Mouse (Mus musculus): Measurements from ENCODE around the gene Nmnat3. TPM values are rescaled to one million over a fixed set of nuclear protein-coding genes. Genes with fewer than 3 reads are reported as not detected.
"Not testable (repeated sequence)": the region's sequence is repeated elsewhere in the genome, so short reads cannot be mapped to it uniquely, and the experiment has no call there.

Gene Nmnat3
- polyA plus RNA-seq (2015; fragmentation: Nextera tagmentation; extraction: Ambion mirVana): 12.2 and 12.4 TPM in 2 replicates

- H3K27ac ChIP-seq (ENCODE audit: low read length); H3K36me3 ChIP-seq (ENCODE audit: insufficient read depth, low read length); H3K9ac ChIP-seq (replicated peaks; ENCODE audit: low read length); H3K4me3 ChIP-seq (ENCODE audit: low read length); H3K4me2 ChIP-seq (replicated peaks; ENCODE audit: low read depth, low read length); H3K27me3 ChIP-seq (ENCODE audit: insufficient read depth, low read length); ATAC-seq (ENCODE audit: low FRiP score, low TSS enrichment); H3K9me3 ChIP-seq (ENCODE audit: low read length); H3K4me1 ChIP-seq (ENCODE audit: insufficient read depth, low read length): not testable (repeated sequence)
- 80% methylated on average over 6 of the region's 6 CpGs for WGBS
These were observed at the start of gene Nmnat3 for GRCm38 (mm10) chr9:98287135-98287534. TSS of gene Nmnat3 (plus strand) at chr9:98287435.

- H3K36me3 ChIP-seq (ENCODE audit: insufficient read depth, low read length): no peaks in the 10 kb centered on the region
- H3K27me3 ChIP-seq (ENCODE audit: insufficient read depth, low read length): no peaks in the 10 kb centered on the region
- H3K9me3 ChIP-seq (ENCODE audit: low read length): no peaks in the 10 kb centered on the region
- no peak overlapping the region for H3K4me2 ChIP-seq (replicated peaks; ENCODE audit: low read depth, low read length)
- no peak for ATAC-seq (ENCODE audit: low FRiP score, low TSS enrichment)
- no peak overlapping the region for H3K27ac ChIP-seq (ENCODE audit: low read length)
- no peaks in the 10 kb centered on the region for H3K4me1 ChIP-seq (ENCODE audit: insufficient read depth, low read length)
- H3K4me3 ChIP-seq (ENCODE audit: low read length): no peak overlapping the region
- H3K9ac ChIP-seq (replicated peaks; ENCODE audit: low read length): no peak overlapping the region
- 82% methylated on average over 2 of the region's 2 CpGs for WGBS
These were observed 43.8 kb upstream of the Nmnat3 start for GRCm38 (mm10) chr9:98243481-98243880.

- WGBS: 36% methylated on average over 2 of the region's 2 CpGs
- ATAC-seq (ENCODE audit: low FRiP score, low TSS enrichment): no peak
- Histone ChIP-seq H3K9me3 (ENCODE audit: low read length) (no peaks in the 10 kb centered on the region), H3K27ac (ENCODE audit: low read length) (no peak overlapping the region), H3K36me3 (ENCODE audit: insufficient read depth, low read length) (no peaks in the 10 kb centered on the region), H3K4me1 (ENCODE audit: insufficient read depth, low read length) (no peaks in the 10 kb centered on the region), H3K4me2 (replicated peaks; ENCODE audit: low read depth, low read length) (no peak overlapping the region), H3K9ac (replicated peaks; ENCODE audit: low read length) (no peak overlapping the region), H3K27me3 (ENCODE audit: insufficient read depth, low read length) (no peaks in the 10 kb centered on the region), H3K4me3 (ENCODE audit: low read length) (no peak overlapping the region)
These were observed 43.0 kb upstream of the Nmnat3 start for GRCm38 (mm10) chr9:98244223-98244622.

- no peaks in the 10 kb centered on the region for H3K36me3 ChIP-seq (ENCODE audit: insufficient read depth, low read length)
- 77% methylated on average over 2 of the region's 2 CpGs for WGBS
- H3K4me3 ChIP-seq (ENCODE audit: low read length): no peak overlapping the region
- H3K4me2 ChIP-seq (replicated peaks; ENCODE audit: low read depth, low read length): no peak overlapping the region
- H3K27ac ChIP-seq (ENCODE audit: low read length): no peak overlapping the region
- no peaks in the 10 kb centered on the region for H3K27me3 ChIP-seq (ENCODE audit: insufficient read depth, low read length)
- ATAC-seq (ENCODE audit: low FRiP score, low TSS enrichment): no peak
- no peak overlapping the region for H3K9ac ChIP-seq (replicated peaks; ENCODE audit: low read length)
- no peaks in the 10 kb centered on the region for H3K9me3 ChIP-seq (ENCODE audit: low read length)
- H3K4me1 ChIP-seq (ENCODE audit: insufficient read depth, low read length): no peaks in the 10 kb centered on the region
These were observed 42.0 kb upstream of the Nmnat3 start for GRCm38 (mm10) chr9:98245226-98245625.

- no peak overlapping the region for H3K9ac ChIP-seq (replicated peaks; ENCODE audit: low read length)
- 72% methylated on average over 1 of the region's 1 CpGs for WGBS
- H3K27ac ChIP-seq (ENCODE audit: low read length): no peak overlapping the region
- H3K36me3 ChIP-seq (ENCODE audit: insufficient read depth, low read length): no peaks in the 10 kb centered on the region
- no peaks in the 10 kb centered on the region for H3K4me1 ChIP-seq (ENCODE audit: insufficient read depth, low read length)
- H3K4me3 ChIP-seq (ENCODE audit: low read length): no peak overlapping the region
- no peak overlapping the region for H3K4me2 ChIP-seq (replicated peaks; ENCODE audit: low read depth, low read length)
- no peaks in the 10 kb centered on the region for H3K9me3 ChIP-seq (ENCODE audit: low read length)
- no peaks in the 10 kb centered on the region for H3K27me3 ChIP-seq (ENCODE audit: insufficient read depth, low read length)
- ATAC-seq (ENCODE audit: low FRiP score, low TSS enrichment): peak; percentile 57; the same call in 1 of the 2 replicates
These were observed 40.9 kb upstream of the Nmnat3 start for GRCm38 (mm10) chr9:98246351-98246750.

- Histone ChIP-seq H3K36me3 (ENCODE audit: insufficient read depth, low read length) (no peaks in the 10 kb centered on the region), H3K9ac (replicated peaks; ENCODE audit: low read length) (no peak overlapping the region), H3K4me3 (ENCODE audit: low read length) (no peak overlapping the region), H3K9me3 (ENCODE audit: low read length) (no peaks in the 10 kb centered on the region), H3K4me2 (replicated peaks; ENCODE audit: low read depth, low read length) (no peak overlapping the region), H3K27ac (ENCODE audit: low read length) (no peak overlapping the region), H3K4me1 (ENCODE audit: insufficient read depth, low read length) (no peaks in the 10 kb centered on the region; the same call in 1 of the 2 replicates), H3K27me3 (ENCODE audit: insufficient read depth, low read length) (no peaks in the 10 kb centered on the region)
- WGBS: 85% methylated on average over 8 of the region's 8 CpGs
- no peak for ATAC-seq (ENCODE audit: low FRiP score, low TSS enrichment)
These were observed 27.0 kb upstream of the Nmnat3 start for GRCm38 (mm10) chr9:98260210-98260609.

- H3K9me3 ChIP-seq (ENCODE audit: low read length): no peaks in the 10 kb centered on the region
- WGBS: 14% methylated on average over 1 of the region's 1 CpGs
- ATAC-seq (ENCODE audit: low FRiP score, low TSS enrichment): peak; percentile 95
- H3K4me1 ChIP-seq (ENCODE audit: insufficient read depth, low read length): no peaks in the 10 kb centered on the region; the same call in 1 of the 2 replicates
- H3K36me3 ChIP-seq (ENCODE audit: insufficient read depth, low read length): no peaks in the 10 kb centered on the region
- no peak overlapping the region for H3K4me3 ChIP-seq (ENCODE audit: low read length)
- H3K4me2 ChIP-seq (replicated peaks; ENCODE audit: low read depth, low read length): no peak overlapping the region
- H3K27me3 ChIP-seq (ENCODE audit: insufficient read depth, low read length): no peaks in the 10 kb centered on the region
- no peak overlapping the region for H3K9ac ChIP-seq (replicated peaks; ENCODE audit: low read length)
- peak overlapping the region; percentile 49; the same call in 1 of the 2 replicates for H3K27ac ChIP-seq (ENCODE audit: low read length)
These were observed 25.7 kb upstream of the Nmnat3 start for GRCm38 (mm10) chr9:98261461-98262011.

- WGBS: 87% methylated on average over 5 of the region's 5 CpGs
- H3K4me2 ChIP-seq (replicated peaks; ENCODE audit: low read depth, low read length): no peak overlapping the region
- H3K27ac ChIP-seq (ENCODE audit: low read length): no peak overlapping the region
- no peaks in the 10 kb centered on the region; the same call in 1 of the 2 replicates for H3K4me1 ChIP-seq (ENCODE audit: insufficient read depth, low read length)
- no peak for ATAC-seq (ENCODE audit: low FRiP score, low TSS enrichment)
- H3K9ac ChIP-seq (replicated peaks; ENCODE audit: low read length): no peak overlapping the region
- H3K27me3 ChIP-seq (ENCODE audit: insufficient read depth, low read length): no peaks in the 10 kb centered on the region
- no peak overlapping the region for H3K4me3 ChIP-seq (ENCODE audit: low read length)
- no peaks in the 10 kb centered on the region for H3K36me3 ChIP-seq (ENCODE audit: insufficient read depth, low read length)
- no peaks in the 10 kb centered on the region for H3K9me3 ChIP-seq (ENCODE audit: low read length)
These were observed 22.3 kb upstream of the Nmnat3 start for GRCm38 (mm10) chr9:98264916-98265315.

GRCm38 (mm10) chr9:98272734-98273133 lies 14.5 kb upstream of the Nmnat3 start:
- Histone ChIP-seq H3K9ac (replicated peaks; ENCODE audit: low read length) (no peak overlapping the region), H3K27ac (ENCODE audit: low read length) (no peak overlapping the region), H3K4me1 (ENCODE audit: insufficient read depth, low read length) (no peaks in the 10 kb centered on the region), H3K36me3 (ENCODE audit: insufficient read depth, low read length) (no peaks in the 10 kb centered on the region), H3K9me3 (ENCODE audit: low read length) (no peaks in the 10 kb centered on the region), H3K27me3 (ENCODE audit: insufficient read depth, low read length) (no peaks in the 10 kb centered on the region), H3K4me2 (replicated peaks; ENCODE audit: low read depth, low read length) (no peak overlapping the region), H3K4me3 (ENCODE audit: low read length) (no peak overlapping the region)
- WGBS: 46% methylated on average over 5 of the region's 5 CpGs
- ATAC-seq (ENCODE audit: low FRiP score, low TSS enrichment): no peak

- no peak overlapping the region for H3K4me3 ChIP-seq (ENCODE audit: low read length)
- H3K36me3 ChIP-seq (ENCODE audit: insufficient read depth, low read length): no peaks in the 10 kb centered on the region
- H3K27me3 ChIP-seq (ENCODE audit: insufficient read depth, low read length): no peaks in the 10 kb centered on the region
- H3K4me1 ChIP-seq (ENCODE audit: insufficient read depth, low read length): 0 out of 2 replicates have a peak, but pooled peaks cover under 1% of the 10 kb centered on the region
- no peak overlapping the region for H3K4me2 ChIP-seq (replicated peaks; ENCODE audit: low read depth, low read length)
- H3K9me3 ChIP-seq (ENCODE audit: low read length): no peaks in the 10 kb centered on the region
- WGBS: 67% methylated on average over 10 of the region's 10 CpGs
- peak; percentile 59; the same call in 1 of the 2 replicates for ATAC-seq (ENCODE audit: low FRiP score, low TSS enrichment)
- H3K9ac ChIP-seq (replicated peaks; ENCODE audit: low read length): no peak overlapping the region
- peak overlapping the region; percentile 43; the same call in 1 of the 2 replicates for H3K27ac ChIP-seq (ENCODE audit: low read length)
These were observed 12.2 kb upstream of the Nmnat3 start for GRCm38 (mm10) chr9:98275080-98275479.

All from kidney, embryonic 16.5 days (tissue).